Mouse (Mus musculus): ENCODE data around the gene Srsy.
"Not testable (repeated sequence)": the region's sequence is repeated elsewhere in the genome, so short reads cannot be mapped to it uniquely, and the experiment has no call there.

The Srsy gene

DNA sequence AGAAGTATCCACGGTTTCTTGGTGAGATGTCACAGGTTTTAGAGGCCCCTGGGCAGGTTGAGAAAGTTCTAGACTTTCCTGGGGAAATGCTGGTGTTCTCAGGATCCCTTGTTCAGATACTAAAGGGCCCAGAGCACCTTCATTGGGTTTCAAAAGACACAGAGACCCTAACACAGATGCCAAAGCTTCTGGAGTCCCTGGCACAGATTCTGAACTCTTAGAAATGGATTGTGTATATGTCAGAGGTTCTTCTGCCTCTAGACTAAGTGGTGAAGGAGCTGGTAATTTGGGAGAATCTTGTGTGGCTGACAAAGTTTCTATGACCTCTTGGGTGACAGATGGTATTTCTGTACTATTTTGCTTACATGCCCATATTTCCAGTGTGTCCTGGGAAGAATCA, at the start of gene Srsy:
Gene Srsy, minus strand, starts transcription at position 101 of the 400 bp plus-strand sequence.
- not testable (repeated sequence) for DNase-seq (ENCODE audit: low read depth, low spot score)

Measured in skeletal muscle tissue, adult 2 months (tissue).